Mouse (Mus musculus) megakaryocyte-erythroid progenitor cell, adult 5-6 weeks (primary cell): Measurements from ENCODE around the gene Teddm1a. TPM values are rescaled to one million over a fixed set of nuclear protein-coding genes. Genes with fewer than 3 reads are reported as not detected.

Experiments used
- ATAC-seq: replicated peaks from 2 replicates; pipeline ENCODE4 v1.8.0; 2016; ENCODE audit warnings: mild to moderate bottlenecking, inconsistent platforms; ENCODE audit not compliant: severe bottlenecking, poor library complexity, low FRiP score, low TSS enrichment
- total RNA-seq, 2 experiments: library from RNA; stranded (forward) in 1 of 2; stranded (reverse) in 1 of 2; fragments of 200-1000, 215-1000 nt in 1 of 2; fragments of >200 nt in 1 of 2; fragmentation: Nextera tagmentation in 1 of 2; gene quantifications; 2 replicates each; pipeline ENCODE4 v1.2.3; 2014 to 2017

Teddm1a gene
- total RNA-seq, 2 experiments from 2014 or later = not detected

GRCm38 (mm10) chr1:153940986-153941385 is 49.4 kb downstream of the Teddm1a start:
- ATAC-seq = no peak

Other genes starting within 250 kb of the Teddm1a start
- gene Rgs8, start 238.7 kb upstream of the Teddm1a start, total RNA-seq (2014; fragmentation: Nextera tagmentation) = not detected in 2 replicates
- not detected in 2 replicates for gene Rgs8, start 238.7 kb upstream of the Teddm1a start, total RNA-seq (2017)
- gene Rgs16, start 151.4 kb upstream of the Teddm1a start, total RNA-seq (2014; fragmentation: Nextera tagmentation) = not detected in 2 replicates
- gene Rgs16, start 151.4 kb upstream of the Teddm1a start, total RNA-seq (2017) = 0.14 TPM in 1 of 2 replicates, not detected in the other
- 31.0 and 41.1 TPM in 2 replicates for gene Rnasel, start 142.3 kb upstream of the Teddm1a start, total RNA-seq (2014; fragmentation: Nextera tagmentation)
- 31.6 and 50.0 TPM in 2 replicates for gene Rnasel, start 142.3 kb upstream of the Teddm1a start, total RNA-seq (2017)
- gene Rgsl1, start 47.6 kb upstream of the Teddm1a start, total RNA-seq (2014; fragmentation: Nextera tagmentation) = 0.62 TPM in 1 of 2 replicates, not detected in the other
- gene Rgsl1, start 47.6 kb upstream of the Teddm1a start, total RNA-seq (2017) = not detected in 2 replicates
- gene Teddm1b, start 17.4 kb upstream of the Teddm1a start, total RNA-seq (2014; fragmentation: Nextera tagmentation) = not detected in 2 replicates
- gene Teddm1b, start 17.4 kb upstream of the Teddm1a start, total RNA-seq (2017) = not detected in 2 replicates
- 49.6 and 116 TPM in 2 replicates for gene Glul, start 8.2 kb downstream of the Teddm1a start, total RNA-seq (2014; fragmentation: Nextera tagmentation)
- 74.8 and 98.1 TPM in 2 replicates for gene Glul, start 8.2 kb downstream of the Teddm1a start, total RNA-seq (2017)
- gene Teddm2, start 8.5 kb downstream of the Teddm1a start, total RNA-seq (2014; fragmentation: Nextera tagmentation) = 0.15 TPM in 1 of 2 replicates, not detected in the other
- 1.1 TPM in 1 of 2 replicates, not detected in the other for gene Teddm2, start 8.5 kb downstream of the Teddm1a start, total RNA-seq (2017)